Mouse (Mus musculus) embryonic facial prominence, embryonic 14.5 days (tissue): Measurements from ENCODE around the gene Slc25a48. TPM values are rescaled to one million over a fixed set of nuclear protein-coding genes. Genes with fewer than 3 reads are reported as not detected.

ENCODE experiments used
- ATAC-seq: fragments of 200-750 bp; cut with Nextera tagmentation; 2 replicates; pipeline ENCODE4 v1.8.0; 2017; ENCODE audit warnings: low read depth, moderate number of reproducible peaks, moderate TSS enrichment
- DNase-seq: peaks from one replicate; pipeline ENCODE4 v3.0.0-alpha.2; 2015; ENCODE audit warnings: low spot score
- H3K27ac ChIP-seq: fragments of 300-500 bp; sonication (generic); replicated peaks from 2 replicates; pipeline ENCODE4 v1.5.1; 2014; ENCODE audit warnings: low read depth, mild to moderate bottlenecking, low read length, moderate library complexity
- H3K27me3 ChIP-seq: fragments of 300-500 bp; sonication (generic); replicated peaks from 2 replicates; pipeline ENCODE4 v1.6.1; 2014; ENCODE audit warnings: low read length; ENCODE audit not compliant: control insufficient read depth, insufficient read depth
- H3K36me3 ChIP-seq: fragments of 300-500 bp; sonication (generic); 2 replicates; pipeline ENCODE4 v1.6.1; 2014; ENCODE audit warnings: low read length, mixed read lengths; ENCODE audit not compliant: control insufficient read depth, insufficient read depth
- H3K4me1 ChIP-seq: fragments of 300-500 bp; sonication (generic); 2 replicates; pipeline ENCODE4 v1.6.1; 2014; ENCODE audit warnings: antibody characterized with exemption, low read length; ENCODE audit not compliant: control insufficient read depth, insufficient read depth
- H3K4me2 ChIP-seq: fragments of 300-500 bp; sonication (generic); 2 replicates; pipeline ENCODE4 v1.6.1; 2014; ENCODE audit warnings: low read depth, mild to moderate bottlenecking, low read length, moderate library complexity, mixed read lengths
- H3K4me3 ChIP-seq: fragments of 300-500 bp; sonication (generic); 2 replicates; pipeline ENCODE4 v1.5.1; 2014; ENCODE audit warnings: low read depth, mild to moderate bottlenecking, low read length
- H3K9ac ChIP-seq: fragments of 300-500 bp; sonication (generic); 2 replicates; pipeline ENCODE4 v1.6.1; 2014; ENCODE audit warnings: low read depth, mild to moderate bottlenecking, low read length, moderate library complexity, mixed read lengths
- H3K9me3 ChIP-seq: fragments of 300-500 bp; sonication (generic); 2 replicates; pipeline ENCODE4 v1.6.1; 2016; ENCODE audit warnings: low read length; ENCODE audit not compliant: control insufficient read depth
- WGBS: fragments of 180-500 bp; shearing (Covaris S2); extraction: QIAGEN DNeasy Blood & Tissue Kit; methylation state at CpG from one replicate; pipeline ENCODE4 v1.1.7; 2014; 5-methylcytosine and 5-hydroxymethylcytosine counted together
- polyA plus RNA-seq: library from polyadenylated mRNA; unstranded; fragments of >200 nt; fragmentation: Nextera tagmentation; extraction: Ambion mirVana; gene quantifications from 2 replicates; pipeline ENCODE4 v1.2.1, GENCODE M21; 2014

The Slc25a48 gene
- polyA plus RNA-seq, result 0.45 and 0.54 TPM in 2 replicates

- ATAC-seq (peak; percentile 45), DNase-seq (peak; percentile 66)
- Histone ChIP-seq H3K9me3 (0 out of 2 replicates have a peak, but pooled peaks cover 5% of the 10 kb centered on the region), H3K4me2 (peak within 1 kb of the TSS; percentile 72), H3K4me1 (peaks cover 10% of the 10 kb centered on the region; the same call in 1 of the 2 replicates), H3K4me3 (peak within 1 kb of the TSS; percentile 41), H3K27ac (no peak within 1 kb of the TSS), H3K36me3 (no peaks in the 10 kb centered on the region), H3K9ac (peak within 1 kb of the TSS; percentile 50), H3K27me3 (peaks cover 49% of the 10 kb centered on the region)
- WGBS, result 4% methylated on average over 45 of the region's 51 CpGs
These were observed at the start of gene Slc25a48 for GRCm38 (mm10) chr13:56438211-56439075. Gene Slc25a48, plus strand, starts transcription at chr13:56438355.

GRCm38 (mm10) chr13:56397572-56397971 is 40.6 kb upstream of the Slc25a48 start:
- H3K4me1 ChIP-seq, result peaks cover 7% of the 10 kb centered on the region; the same call in 1 of the 2 replicates
- H3K27me3 ChIP-seq, result no peaks in the 10 kb centered on the region
- no peaks in the 10 kb centered on the region for H3K36me3 ChIP-seq
- no peaks in the 10 kb centered on the region for H3K9me3 ChIP-seq
- ATAC-seq (no peak), DNase-seq (peak; percentile 47)
- H3K9ac ChIP-seq, result no peak overlapping the region
- H3K27ac ChIP-seq, result no peak overlapping the region
- 40% methylated on average over 5 of the region's 5 CpGs for WGBS
- no peak overlapping the region for H3K4me2 ChIP-seq
- no peak overlapping the region for H3K4me3 ChIP-seq

GRCm38 (mm10) chr13:56401186-56401585 is 37.0 kb upstream of the Slc25a48 start:
- Histone ChIP-seq H3K4me3 (no peak overlapping the region), H3K4me2 (no peak overlapping the region), H3K9me3 (no peaks in the 10 kb centered on the region), H3K4me1 (peaks cover 18% of the 10 kb centered on the region; the same call in 1 of the 2 replicates), H3K27me3 (no peaks in the 10 kb centered on the region), H3K27ac (no peak overlapping the region), H3K36me3 (no peaks in the 10 kb centered on the region), H3K9ac (no peak overlapping the region)
- no peak for DNase-seq
- WGBS, result 46% methylated on average over 4 of the region's 4 CpGs
- no peak for ATAC-seq

- H3K36me3 ChIP-seq, result no peaks in the 10 kb centered on the region
- peak; percentile 72 for DNase-seq
- no peak overlapping the region for H3K9ac ChIP-seq
- H3K4me1 ChIP-seq, result peaks cover 18% of the 10 kb centered on the region; the same call in 1 of the 2 replicates
- no peak overlapping the region for H3K4me3 ChIP-seq
- peak overlapping the region; percentile 41; the same call in 1 of the 2 replicates for H3K27ac ChIP-seq
- H3K9me3 ChIP-seq, result no peaks in the 10 kb centered on the region
- no peak overlapping the region for H3K4me2 ChIP-seq
- peak; percentile 57 for ATAC-seq
- H3K27me3 ChIP-seq, result no peaks in the 10 kb centered on the region
- 44% methylated on average over 8 of the region's 8 CpGs for WGBS
These were observed 34.6 kb upstream of the Slc25a48 start for GRCm38 (mm10) chr13:56403381-56404086.

- WGBS, result 57% methylated on average over 6 of the region's 6 CpGs
- H3K27me3 ChIP-seq, result no peaks in the 10 kb centered on the region
- ATAC-seq, result no peak
- DNase-seq, result no peak
- H3K27ac ChIP-seq, result no peak overlapping the region
- H3K36me3 ChIP-seq, result no peaks in the 10 kb centered on the region
- peaks cover 18% of the 10 kb centered on the region; the same call in 1 of the 2 replicates for H3K4me1 ChIP-seq
- no peak overlapping the region for H3K4me2 ChIP-seq
- no peak overlapping the region for H3K9ac ChIP-seq
- H3K9me3 ChIP-seq, result no peaks in the 10 kb centered on the region
- H3K4me3 ChIP-seq, result no peak overlapping the region
These were observed 33.5 kb upstream of the Slc25a48 start for GRCm38 (mm10) chr13:56404511-56405140.

- no peaks in the 10 kb centered on the region for H3K27me3 ChIP-seq
- H3K4me3 ChIP-seq, result no peak overlapping the region
- H3K36me3 ChIP-seq, result no peaks in the 10 kb centered on the region
- H3K9ac ChIP-seq, result no peak overlapping the region
- no peaks in the 10 kb centered on the region; the same call in 1 of the 2 replicates for H3K4me1 ChIP-seq
- peaks cover 9% of the 10 kb centered on the region for H3K9me3 ChIP-seq
- 65% methylated on average over 9 of the region's 9 CpGs for WGBS
- DNase-seq (peak; percentile 48), ATAC-seq (no peak; the same call in 1 of the 2 replicates)
- no peak overlapping the region for H3K27ac ChIP-seq
- H3K4me2 ChIP-seq, result no peak overlapping the region
These were observed 25.8 kb upstream of the Slc25a48 start for GRCm38 (mm10) chr13:56412286-56412873.

GRCm38 (mm10) chr13:56418685-56419483 is 19.3 kb upstream of the Slc25a48 start:
- Histone ChIP-seq H3K9ac (no peak overlapping the region), H3K4me2 (no peak overlapping the region), H3K9me3 (peaks cover 4% of the 10 kb centered on the region), H3K4me1 (peaks cover 6% of the 10 kb centered on the region; the same call in 1 of the 2 replicates), H3K27me3 (no peaks in the 10 kb centered on the region), H3K4me3 (no peak overlapping the region), H3K27ac (no peak overlapping the region), H3K36me3 (no peaks in the 10 kb centered on the region)
- ATAC-seq (no peak), DNase-seq (no peak)
- WGBS, result 35% methylated on average over 12 of the region's 13 CpGs
